Mouse (Mus musculus) olfactory bulb, adult 2 months (tissue): ENCODE measurements around the gene She.

Experiments
- CTCF ChIP-seq: fragments of 200-500 bp; IDR thresholded peaks from 2 replicates; pipeline ENCODE4 v1.5.1; 2012; ENCODE audit warnings: low read depth, mild to moderate bottlenecking, low read length, moderate library complexity; ENCODE audit not compliant: insufficient read depth
- POLR2A ChIP-seq: fragments of 200-500 bp; IDR thresholded peaks from 2 replicates; pipeline ENCODE4 v1.6.1; 2012; ENCODE audit warnings: mild to moderate bottlenecking, low read depth, low read length, moderate library complexity; ENCODE audit not compliant: insufficient read depth

DNA sequence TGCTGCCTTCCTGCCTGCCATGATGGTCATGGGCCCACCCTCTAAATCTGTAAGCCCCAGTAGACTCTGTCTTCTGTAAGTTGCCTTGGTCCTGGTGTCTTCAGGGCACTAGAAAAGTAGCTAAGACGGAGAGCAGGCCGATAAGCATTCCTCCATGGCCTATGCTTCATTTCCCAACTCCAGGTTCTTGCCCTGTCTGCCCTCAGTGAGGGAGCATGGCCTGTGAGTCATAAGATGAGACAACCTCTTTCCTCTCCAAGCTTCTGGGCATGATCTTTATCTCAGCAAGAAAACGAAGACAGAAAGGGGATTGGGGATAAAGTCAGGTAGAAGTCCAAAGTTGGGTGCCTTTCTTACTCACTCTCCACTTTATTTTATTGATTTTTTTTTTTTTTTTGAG lies 32.7 kb upstream of the She start:
- no peak for TF ChIP-seq POLR2A
- TF ChIP-seq CTCF, result no peak
